Mouse (Mus musculus) hindbrain, embryonic 11.5 days (tissue): ENCODE measurements at regions not wholly inside any gene's neighbourhood (a gene's known extent, or its start where the extent isn't known, plus 50 kb on each side); places are given as distances from the start of the nearest gene placed in this dataset.

Experiments
- ATAC-seq: fragments of 200-750 bp; cut with Nextera tagmentation; 2 replicates; pipeline ENCODE4 v1.8.0; 2017; ENCODE audit warnings: mild to moderate bottlenecking, moderate TSS enrichment, moderate library complexity; ENCODE audit not compliant: low FRiP score
- DNase-seq: peaks from one replicate; pipeline ENCODE4 v3.0.0-alpha.2; 2015; ENCODE audit warnings: low spot score
- H3K27ac ChIP-seq: fragments of 300-500 bp; sonication (generic); 2 replicates; pipeline ENCODE4 v1.5.1; 2014; ENCODE audit warnings: mild to moderate bottlenecking, low read depth, low read length
- H3K27me3 ChIP-seq: fragments of 300-500 bp; sonication (generic); 2 replicates; pipeline ENCODE4 v1.6.1; 2014; ENCODE audit warnings: mild to moderate bottlenecking, low read length, moderate library complexity, mixed read lengths; ENCODE audit not compliant: control insufficient read depth, insufficient read depth
- H3K36me3 ChIP-seq: fragments of 300-500 bp; sonication (generic); 2 replicates; pipeline ENCODE4 v1.6.1; 2014; ENCODE audit warnings: mild to moderate bottlenecking, low read length, moderate library complexity, mixed read lengths; ENCODE audit not compliant: control insufficient read depth, insufficient read depth
- H3K4me1 ChIP-seq: fragments of 300-500 bp; sonication (generic); replicated peaks from 2 replicates; pipeline ENCODE4 v1.6.1; 2014; ENCODE audit warnings: low read length, mixed read lengths; ENCODE audit not compliant: control insufficient read depth, insufficient read depth
- H3K4me2 ChIP-seq: fragments of 300-500 bp; sonication (generic); replicated peaks from 2 replicates; pipeline ENCODE4 v1.6.1; 2014; ENCODE audit warnings: mild to moderate bottlenecking, low read depth, low read length
- H3K4me3 ChIP-seq: fragments of 300-500 bp; sonication (generic); 2 replicates; pipeline ENCODE4 v1.5.1; 2014; ENCODE audit warnings: low read depth, low read length
- H3K9ac ChIP-seq: fragments of 300-500 bp; sonication (generic); 2 replicates; pipeline ENCODE4 v1.6.1; 2014; ENCODE audit warnings: low read depth, low read length
- H3K9me3 ChIP-seq: fragments of 300-500 bp; sonication (generic); 2 replicates; pipeline ENCODE4 v1.6.1; 2016; ENCODE audit warnings: low read length; ENCODE audit not compliant: control insufficient read depth
- WGBS: fragments of 180-500 bp; shearing (Covaris S2); extraction: QIAGEN DNeasy Blood & Tissue Kit; methylation state at CpG from one replicate; pipeline ENCODE4 v1.1.7; 2014; 5-methylcytosine and 5-hydroxymethylcytosine counted together

DNA sequence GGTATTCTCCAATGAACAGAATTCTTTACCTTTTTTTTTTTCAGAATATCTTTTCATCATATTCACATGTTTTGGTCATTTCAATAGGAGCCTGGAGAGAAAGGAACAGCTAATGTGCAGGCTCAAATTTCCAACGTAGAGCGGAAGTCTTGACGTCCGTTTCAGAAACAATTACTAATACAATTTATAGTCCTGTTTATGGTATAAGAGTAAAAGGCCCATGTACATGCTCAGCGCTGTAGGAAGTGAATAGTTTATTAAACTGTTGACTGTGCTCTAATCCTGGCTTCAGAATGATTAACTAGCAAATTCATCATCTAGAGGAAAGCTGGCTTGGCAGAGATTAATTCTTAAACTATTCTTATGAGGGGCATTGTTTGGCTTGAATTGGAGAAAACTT, 142.1 kb downstream of the Pik3r1 start:
- ATAC-seq = no peak

DNA sequence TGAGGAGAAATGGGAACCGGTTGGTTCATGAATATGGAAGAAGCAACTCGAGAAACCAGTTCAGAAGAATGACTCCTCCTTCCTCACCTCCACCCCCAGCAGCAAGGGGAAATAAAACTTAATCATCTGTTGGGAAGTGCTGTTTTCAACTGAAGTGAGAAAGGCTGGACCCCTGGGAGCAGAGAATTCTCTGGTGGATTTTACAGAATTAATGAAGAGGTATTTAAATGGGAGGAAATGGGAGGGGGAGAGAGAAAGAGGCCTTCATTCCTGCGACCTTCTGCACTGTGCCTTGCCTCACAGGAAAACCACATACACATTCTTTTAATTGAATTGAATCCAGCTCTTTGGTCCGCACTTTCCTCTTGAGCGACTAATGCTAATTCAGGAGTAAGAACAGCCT, 143.8 kb downstream of the Pik3r1 start:
- no peak for DNase-seq
- H3K36me3 ChIP-seq = no peaks in the 10 kb centered on the region
- no peak overlapping the region for H3K4me3 ChIP-seq
- 28% methylated on average over 5 of the region's 5 CpGs for WGBS
- no peak overlapping the region for H3K4me2 ChIP-seq
- no peaks in the 10 kb centered on the region for H3K4me1 ChIP-seq
- H3K27me3 ChIP-seq = no peaks in the 10 kb centered on the region
- H3K9me3 ChIP-seq = no peaks in the 10 kb centered on the region
- 0 out of 2 replicates have a peak, but pooled peaks have one; percentile 19 for ATAC-seq
- H3K9ac ChIP-seq = no peak overlapping the region
- H3K27ac ChIP-seq = no peak overlapping the region

More for the DNA sequence above, 142.1 kb downstream of the Pik3r1 start:
- Histone ChIP-seq H3K27me3 (no peaks in the 10 kb centered on the region), H3K9me3 (no peaks in the 10 kb centered on the region), H3K4me3 (no peak overlapping the region), H3K9ac (no peak overlapping the region), H3K4me1 (no peaks in the 10 kb centered on the region), H3K27ac (no peak overlapping the region), H3K36me3 (no peaks in the 10 kb centered on the region), H3K4me2 (no peak overlapping the region)
- WGBS = 90% methylated on average over 5 of the region's 5 CpGs
- no peak for DNase-seq

DNA sequence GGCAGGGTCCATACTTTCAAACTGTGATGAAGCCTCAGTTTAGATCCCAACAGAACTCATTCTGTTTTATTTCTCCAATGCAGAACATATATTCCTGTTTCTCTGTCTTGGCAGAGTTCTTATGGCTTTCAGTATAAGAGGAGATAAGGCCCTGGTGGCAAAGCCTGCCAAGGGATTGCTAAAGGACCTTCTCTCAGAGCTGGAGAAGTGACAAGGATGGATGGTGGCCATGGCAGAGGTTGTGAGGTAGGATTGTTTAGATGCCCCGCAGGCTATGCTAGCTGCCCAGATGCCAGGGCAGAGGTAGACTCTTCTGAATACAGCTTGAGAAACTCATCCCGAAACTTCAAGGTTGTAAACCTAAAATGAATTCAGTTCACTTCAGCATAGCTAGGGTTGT, 145.4 kb downstream of the Pik3r1 start:
- DNase-seq (no peak), ATAC-seq (no peak)
- H3K4me3 ChIP-seq = no peak overlapping the region
- H3K4me2 ChIP-seq = no peak overlapping the region
- H3K4me1 ChIP-seq = no peaks in the 10 kb centered on the region
- H3K27me3 ChIP-seq = no peaks in the 10 kb centered on the region
- H3K27ac ChIP-seq = no peak overlapping the region
- 80% methylated on average over 2 of the region's 2 CpGs for WGBS
- H3K9ac ChIP-seq = no peak overlapping the region
- no peaks in the 10 kb centered on the region for H3K36me3 ChIP-seq
- no peaks in the 10 kb centered on the region for H3K9me3 ChIP-seq

DNA sequence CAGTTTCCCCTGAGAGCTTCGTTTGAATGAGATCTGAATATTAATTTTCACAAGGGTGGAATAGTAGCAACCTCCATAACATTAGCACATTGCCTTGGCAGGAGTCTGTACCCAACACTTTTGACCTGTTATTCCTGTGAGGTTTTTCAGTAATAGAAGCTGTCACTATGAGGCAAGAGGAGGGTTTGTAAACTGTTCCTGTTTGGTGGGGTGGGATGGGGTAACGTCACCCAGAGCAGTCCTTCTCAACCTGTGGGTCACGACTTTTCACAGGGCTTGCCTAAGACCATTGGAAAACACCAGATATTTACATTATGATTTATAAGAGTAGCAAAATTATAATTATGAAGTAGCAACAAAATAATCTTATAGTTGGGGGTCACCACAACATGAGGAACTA, 147.4 kb downstream of the Pik3r1 start:
- no peak for DNase-seq
- no peak overlapping the region for H3K27ac ChIP-seq
- ATAC-seq = no peak
- H3K4me2 ChIP-seq = no peak overlapping the region
- H3K4me3 ChIP-seq = no peak overlapping the region
- no peaks in the 10 kb centered on the region for H3K4me1 ChIP-seq
- no peaks in the 10 kb centered on the region for H3K27me3 ChIP-seq
- H3K36me3 ChIP-seq = no peaks in the 10 kb centered on the region
- WGBS = 79% methylated on average over 3 of the region's 3 CpGs
- H3K9me3 ChIP-seq = no peaks in the 10 kb centered on the region
- H3K9ac ChIP-seq = no peak overlapping the region

- Histone ChIP-seq H3K9me3 (no peaks in the 10 kb centered on the region), H3K36me3 (no peaks in the 10 kb centered on the region), H3K4me3 (no peak overlapping the region), H3K9ac (no peak overlapping the region), H3K27me3 (no peaks in the 10 kb centered on the region), H3K4me2 (no peak overlapping the region), H3K27ac (no peak overlapping the region), H3K4me1 (no peaks in the 10 kb centered on the region)
- DNase-seq (no peak), ATAC-seq (no peak)
- 94% methylated on average over 1 of the region's 1 CpGs for WGBS
Measured at GRCm38 (mm10) chr13:101619154-101619553, 148.9 kb downstream of the Pik3r1 start.

DNA sequence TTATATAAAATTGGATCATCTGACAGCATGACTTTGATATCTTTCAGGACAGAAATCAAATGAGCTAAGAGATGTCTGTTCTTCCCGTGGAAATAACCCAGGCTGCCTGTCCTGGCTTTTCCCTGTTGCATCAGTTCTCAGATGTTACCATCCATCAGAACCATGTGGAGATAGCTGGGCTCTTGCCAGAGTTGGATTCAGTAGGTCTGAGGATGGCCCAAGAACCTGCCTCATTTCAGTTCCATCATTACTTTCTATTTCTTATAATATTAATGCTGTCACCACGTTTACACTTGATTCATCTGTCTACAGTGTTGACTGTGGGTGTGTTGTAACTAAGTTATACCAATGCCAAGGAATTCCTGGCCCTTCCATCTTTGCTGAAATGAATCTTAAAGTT, 155.2 kb downstream of the Pik3r1 start:
- no peak overlapping the region for H3K9ac ChIP-seq
- no peak overlapping the region for H3K27ac ChIP-seq
- H3K4me3 ChIP-seq = no peak overlapping the region
- H3K4me2 ChIP-seq = no peak overlapping the region
- 79% methylated on average over 2 of the region's 2 CpGs for whole genome bisulfite sequencing
- no peaks in the 10 kb centered on the region for H3K4me1 ChIP-seq
- H3K9me3 ChIP-seq = no peaks in the 10 kb centered on the region
- H3K36me3 ChIP-seq = no peaks in the 10 kb centered on the region
- DNase-seq = no peak
- ATAC-seq = no peak
- H3K27me3 ChIP-seq = no peaks in the 10 kb centered on the region

DNA sequence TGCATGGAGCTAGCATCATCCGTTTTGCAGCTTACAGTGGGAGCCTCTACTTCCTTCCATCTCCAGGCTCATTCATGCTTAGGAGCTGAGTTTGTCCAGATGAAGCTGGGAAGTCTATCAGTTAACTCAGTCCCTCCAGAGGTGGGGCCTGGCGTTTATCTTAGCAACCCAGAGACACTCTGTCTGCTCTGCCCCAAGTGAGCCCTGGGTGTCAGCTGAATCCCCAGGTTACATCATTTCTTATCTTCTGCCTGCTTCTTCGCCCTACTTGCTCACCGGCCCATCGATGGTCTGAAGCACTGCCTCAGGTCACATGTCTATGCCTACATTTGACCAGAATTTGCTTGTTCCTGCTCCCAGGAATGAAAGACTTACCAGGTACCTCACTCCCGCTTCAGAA, 156.3 kb downstream of the Pik3r1 start:
- no peaks in the 10 kb centered on the region for H3K9me3 ChIP-seq
- no peaks in the 10 kb centered on the region for H3K27me3 ChIP-seq
- H3K4me1 ChIP-seq = no peaks in the 10 kb centered on the region
- H3K9ac ChIP-seq = no peak overlapping the region
- WGBS = 95% methylated on average over 6 of the region's 6 CpGs
- ATAC-seq (no peak), DNase-seq (no peak)
- H3K27ac ChIP-seq = no peak overlapping the region
- H3K4me2 ChIP-seq = no peak overlapping the region
- H3K4me3 ChIP-seq = no peak overlapping the region
- no peaks in the 10 kb centered on the region for H3K36me3 ChIP-seq

DNA sequence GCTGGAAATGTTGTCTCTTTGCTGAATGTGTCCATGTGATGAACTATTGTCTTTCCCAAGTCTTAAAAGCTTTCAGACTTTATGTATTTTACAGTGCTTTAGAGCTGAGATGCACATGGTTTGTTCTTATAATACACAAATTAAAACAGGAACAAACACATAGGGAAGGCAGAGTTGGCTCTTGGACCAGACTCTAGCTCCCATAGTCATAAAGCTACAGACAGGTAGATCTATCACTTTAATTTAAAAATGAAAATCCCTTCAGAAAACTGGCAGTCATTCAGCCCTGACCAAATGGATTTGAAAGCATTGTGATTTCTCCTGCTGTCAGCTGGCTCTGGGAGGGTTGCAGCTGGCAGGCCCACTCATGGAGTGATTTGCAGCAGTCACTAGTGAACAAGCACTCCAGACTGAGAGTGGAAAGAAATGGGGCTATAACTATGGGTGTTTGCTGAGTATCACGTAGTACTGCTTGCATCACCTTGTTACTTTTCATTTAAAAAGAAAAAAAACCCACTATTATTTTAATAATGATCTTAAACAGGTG, 161.8 kb downstream of the Pik3r1 start:
- H3K27me3 ChIP-seq = no peaks in the 10 kb centered on the region
- H3K4me2 ChIP-seq = no peak overlapping the region
- WGBS = 76% methylated on average over 1 of the region's 1 CpGs
- H3K9me3 ChIP-seq = no peaks in the 10 kb centered on the region
- DNase-seq = no peak
- H3K9ac ChIP-seq = no peak overlapping the region
- H3K27ac ChIP-seq = no peak overlapping the region
- no peaks in the 10 kb centered on the region for H3K36me3 ChIP-seq
- no peaks in the 10 kb centered on the region for H3K4me1 ChIP-seq
- ATAC-seq = no peak
- H3K4me3 ChIP-seq = no peak overlapping the region

GRCm38 (mm10) chr13:101605685-101606084, 162.3 kb downstream of the Pik3r1 start:
- H3K9ac ChIP-seq = no peak overlapping the region
- H3K9me3 ChIP-seq = no peaks in the 10 kb centered on the region
- H3K27me3 ChIP-seq = no peaks in the 10 kb centered on the region
- DNase-seq (no peak), ATAC-seq (no peak)
- H3K4me1 ChIP-seq = no peaks in the 10 kb centered on the region
- no peaks in the 10 kb centered on the region for H3K36me3 ChIP-seq
- H3K27ac ChIP-seq = no peak overlapping the region
- H3K4me3 ChIP-seq = no peak overlapping the region
- 93% methylated on average over 4 of the region's 4 CpGs for WGBS
- H3K4me2 ChIP-seq = no peak overlapping the region
